Mouse (Mus musculus) cerebellum, adult 2 months (tissue): Measurements from ENCODE around the gene Slc18a2. TPM values are rescaled to one million over a fixed set of nuclear protein-coding genes. Genes with fewer than 3 reads are reported as not detected.

Experiments used
- DNase-seq, 2 experiments: peaks; one replicate each; pipeline ENCODE4 v3.0.0; 2021
- H3K27ac ChIP-seq: fragments of 200-500 bp; 2 replicates; pipeline ENCODE4 v1.5.1; 2012; ENCODE audit warnings: low read length, control low read depth, inconsistent platforms; ENCODE audit not compliant: insufficient read depth
- H3K27me3 ChIP-seq: fragments of 200-500 bp; 2 replicates; pipeline ENCODE4 v1.6.1; 2012; ENCODE audit warnings: inconsistent platforms, mild to moderate bottlenecking, low read length, moderate library complexity; ENCODE audit not compliant: control insufficient read depth, insufficient read depth
- H3K4me1 ChIP-seq: fragments of 200-500 bp; 2 replicates; pipeline ENCODE4 v1.6.1; 2011; ENCODE audit warnings: low read length; ENCODE audit not compliant: control insufficient read depth, insufficient read depth
- H3K4me3 ChIP-seq: fragments of 200-500 bp; replicated peaks from 2 replicates; pipeline ENCODE3; 2011; ENCODE audit warnings: mild to moderate bottlenecking, low read depth, low read length, control low read depth; ENCODE audit not compliant: insufficient read depth
- CTCF ChIP-seq: fragments of 200-500 bp; IDR thresholded peaks from 2 replicates; pipeline ENCODE4 v1.5.1; 2011; ENCODE audit warnings: low read depth, mild to moderate bottlenecking, control low read depth, low read length, moderate library complexity, borderline replicate concordance; ENCODE audit not compliant: insufficient read depth
- POLR2A ChIP-seq: fragments of 200-500 bp; IDR thresholded peaks from 2 replicates; pipeline ENCODE4 v1.6.1; 2011; ENCODE audit warnings: low read length, control low read depth, borderline replicate concordance; ENCODE audit not compliant: insufficient read depth
- WGBS: fragments of 180-500 bp; shearing (Covaris S2); methylation state at CpG from one replicate; pipeline ENCODE4 v1.1.7; 2018; 5-methylcytosine and 5-hydroxymethylcytosine counted together
- polyA plus RNA-seq: library from polyadenylated mRNA; depleted of rRNA; stranded (reverse); fragments of >200 nt; gene quantifications from 2 replicates; pipeline ENCODE4 v1.2.3, GENCODE M21; 2012; rRNA removed

Slc18a2 gene
- polyA plus RNA-seq: 5.1 and 5.2 TPM in 2 replicates

DNA sequence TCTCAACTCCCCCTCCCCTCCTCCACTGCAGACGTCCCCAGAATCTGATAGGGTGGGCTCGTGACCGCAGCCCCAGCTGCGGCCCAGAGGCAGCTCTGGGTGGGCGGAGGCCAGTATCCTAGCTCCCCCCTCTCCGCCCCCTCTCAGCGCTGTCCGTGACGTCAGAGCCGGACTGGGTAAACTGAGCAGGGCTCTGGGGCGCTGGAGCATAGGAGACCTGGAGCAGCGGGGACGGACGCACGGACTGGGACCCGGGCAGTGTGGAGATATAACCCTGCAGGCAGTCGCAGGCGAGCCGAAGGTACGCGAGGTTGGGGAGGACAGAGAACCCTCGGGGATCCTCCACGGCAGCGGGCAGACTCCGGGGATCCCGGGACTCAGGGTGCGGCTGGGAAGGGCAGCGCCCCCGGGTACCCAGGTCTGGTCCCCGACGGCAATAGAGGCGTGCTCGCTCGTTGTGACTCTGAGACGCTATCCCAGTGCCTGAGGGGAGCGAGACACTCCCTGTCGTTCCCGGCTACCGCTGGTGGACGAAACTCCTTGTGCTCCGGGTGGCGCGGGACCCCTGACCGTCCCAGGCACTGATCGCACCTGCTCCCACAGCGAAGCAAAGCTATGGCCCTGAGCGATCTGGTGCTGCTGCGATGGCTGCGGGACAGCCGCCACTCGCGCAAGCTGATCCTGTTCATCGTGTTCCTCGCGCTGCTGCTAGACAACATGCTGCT lies at the start of gene Slc18a2:
Gene Slc18a2 (plus strand): TSS at position 179 of the 725 bp plus-strand sequence.
- Histone ChIP-seq H3K27me3 (no peaks in the 10 kb centered on the region), H3K4me3 (no peak within 1 kb of the TSS), H3K27ac (no peak within 1 kb of the TSS), H3K4me1 (no peaks in the 10 kb centered on the region)
- TF ChIP-seq CTCF (no peak), POLR2A (no peak)
- DNase-seq: no peak
- 1% methylated on average over 55 of the region's 55 CpGs for WGBS

DNA sequence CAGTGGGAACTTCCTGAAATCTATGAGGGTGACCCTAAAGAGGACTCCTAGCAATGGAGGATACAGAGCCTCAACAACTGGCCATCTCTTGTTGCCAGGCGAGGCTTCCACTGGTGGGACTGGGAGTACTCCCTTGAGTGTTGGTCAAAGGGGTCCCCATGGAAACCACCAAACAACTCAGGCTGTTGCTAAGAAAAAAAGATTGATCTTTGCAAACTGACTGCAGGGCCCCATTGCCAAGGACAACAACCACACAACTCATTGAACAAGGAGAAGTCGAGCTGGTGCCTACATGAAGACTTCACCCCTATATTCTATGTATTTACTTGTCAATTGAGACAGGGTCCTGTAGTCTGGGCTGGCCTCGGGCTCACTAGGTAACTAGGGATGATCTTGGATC lies 43.8 kb upstream of the Slc18a2 start:
- Histone ChIP-seq H3K27ac (no peak overlapping the region), H3K27me3 (no peaks in the 10 kb centered on the region), H3K4me1 (no peaks in the 10 kb centered on the region), H3K4me3 (no peak overlapping the region)
- no peak for TF ChIP-seq CTCF
- no peak for TF ChIP-seq POLR2A
- no peak for DNase-seq
- 43% methylated on average over 3 of the region's 3 CpGs for WGBS

DNA sequence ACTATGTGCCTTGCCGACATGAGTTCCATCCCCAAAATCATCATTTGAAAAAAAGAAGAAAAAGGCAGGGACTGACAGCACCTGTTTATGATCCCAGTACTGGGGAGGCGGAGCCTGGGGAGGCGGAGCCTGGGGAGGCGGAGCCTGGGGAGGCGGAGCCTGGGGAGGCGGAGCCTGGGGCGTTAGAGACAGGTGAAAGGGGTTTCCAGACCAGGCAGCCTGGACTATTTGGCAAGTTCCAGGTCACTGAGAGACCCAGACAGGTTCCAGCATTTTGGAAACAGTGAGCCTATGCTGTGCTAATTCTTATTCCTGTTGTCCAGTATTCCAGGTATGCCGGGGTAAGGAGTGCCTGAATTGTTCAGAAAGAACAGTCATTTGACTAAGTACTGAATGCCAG lies 41.7 kb upstream of the Slc18a2 start, which contains the start of gene Kcnk18:
Gene Kcnk18 (plus strand): TSS at position 224 of the 400 bp plus-strand sequence.
- H3K4me3 ChIP-seq: no peak within 1 kb of the TSS
- no peak for DNase-seq
- WGBS: 92% methylated on average over 8 of the region's 8 CpGs
- H3K4me1 ChIP-seq: no peaks in the 10 kb centered on the region
- H3K27ac ChIP-seq: no peak within 1 kb of the TSS
- H3K27me3 ChIP-seq: no peaks in the 10 kb centered on the region
- TF ChIP-seq CTCF (no peak), POLR2A (no peak)

DNA sequence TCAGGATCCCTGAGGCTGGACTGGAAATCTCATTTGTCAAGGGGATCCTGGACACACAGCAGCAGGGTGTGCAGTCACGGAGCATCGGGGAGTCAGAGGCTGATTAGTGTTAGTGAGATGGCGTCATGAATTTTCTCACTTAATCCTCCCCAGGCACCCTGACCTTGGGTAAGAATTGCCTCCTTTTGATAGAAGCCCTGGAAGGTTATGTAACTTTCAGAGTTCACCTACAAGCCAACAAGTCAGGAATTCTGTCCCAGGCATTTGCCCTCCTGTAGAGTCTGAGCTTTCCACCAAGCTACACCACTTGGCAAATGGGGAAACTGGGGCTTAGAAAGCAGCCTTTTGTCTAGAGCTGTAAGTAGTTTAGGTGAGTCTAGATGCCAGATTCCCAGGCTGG lies 39.6 kb upstream of the Slc18a2 start:
- H3K4me3 ChIP-seq: no peak overlapping the region
- WGBS: 57% methylated on average over 3 of the region's 3 CpGs

DNA sequence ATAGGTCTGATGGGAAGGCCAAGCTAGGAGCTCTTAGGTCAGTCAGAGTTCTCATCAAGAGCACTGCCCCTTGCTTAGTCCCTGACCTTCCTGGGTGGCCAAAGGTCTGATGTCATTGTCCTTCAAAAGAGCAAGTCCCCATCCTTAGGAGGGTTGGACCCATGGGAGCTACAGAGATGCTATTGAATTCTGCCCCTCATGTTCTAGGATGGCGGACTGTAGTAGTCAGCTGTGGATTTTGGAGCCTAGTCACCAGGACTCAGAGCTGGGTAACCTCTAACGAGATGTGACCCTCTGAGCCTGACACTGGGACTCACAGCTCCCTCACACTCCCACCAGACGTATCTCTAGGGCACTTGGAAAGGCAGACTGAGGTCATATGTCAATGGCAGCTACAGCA lies 32.3 kb upstream of the Slc18a2 start:
- TF ChIP-seq POLR2A (no peak), CTCF (no peak)
- H3K4me1 ChIP-seq: no peaks in the 10 kb centered on the region; the same call in 1 of the 2 replicates
- H3K27ac ChIP-seq: no peak overlapping the region
- no peak overlapping the region for H3K4me3 ChIP-seq
- no peaks in the 10 kb centered on the region for H3K27me3 ChIP-seq
- WGBS: 74% methylated on average over 3 of the region's 3 CpGs
- no peak for DNase-seq

More for the DNA sequence above, 39.6 kb upstream of the Slc18a2 start:
- no peak for DNase-seq
- H3K27ac ChIP-seq: no peak overlapping the region
- H3K4me1 ChIP-seq: no peaks in the 10 kb centered on the region
- no peak for TF ChIP-seq POLR2A
- TF ChIP-seq CTCF: no peak
- H3K27me3 ChIP-seq: no peaks in the 10 kb centered on the region

DNA sequence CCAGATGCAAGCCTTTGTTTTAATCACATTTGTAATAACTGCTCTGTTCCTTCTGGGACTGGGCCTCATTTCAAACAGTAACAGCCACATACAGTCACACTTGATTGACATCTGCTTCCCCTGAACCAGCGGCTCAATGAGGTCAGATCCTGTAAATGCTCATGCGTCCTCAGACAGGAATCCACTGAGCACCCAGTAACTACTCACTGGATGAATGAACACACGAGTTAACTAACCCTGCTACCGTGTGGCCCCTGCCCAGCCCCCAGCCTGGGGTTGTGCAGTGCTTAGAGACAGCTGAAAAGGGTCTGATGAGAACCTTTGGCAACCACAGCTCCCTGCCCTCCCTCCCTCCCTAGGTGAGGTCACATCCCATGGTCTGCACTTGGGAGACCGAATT lies 27.9 kb upstream of the Slc18a2 start:
- WGBS: 58% methylated on average over 5 of the region's 5 CpGs
- no peak for DNase-seq
- H3K27ac ChIP-seq: no peak overlapping the region
- no peaks in the 10 kb centered on the region for H3K27me3 ChIP-seq
- no peak for TF ChIP-seq POLR2A
- no peak for TF ChIP-seq CTCF
- no peak overlapping the region for H3K4me3 ChIP-seq
- no peaks in the 10 kb centered on the region; the same call in 1 of the 2 replicates for H3K4me1 ChIP-seq

DNA sequence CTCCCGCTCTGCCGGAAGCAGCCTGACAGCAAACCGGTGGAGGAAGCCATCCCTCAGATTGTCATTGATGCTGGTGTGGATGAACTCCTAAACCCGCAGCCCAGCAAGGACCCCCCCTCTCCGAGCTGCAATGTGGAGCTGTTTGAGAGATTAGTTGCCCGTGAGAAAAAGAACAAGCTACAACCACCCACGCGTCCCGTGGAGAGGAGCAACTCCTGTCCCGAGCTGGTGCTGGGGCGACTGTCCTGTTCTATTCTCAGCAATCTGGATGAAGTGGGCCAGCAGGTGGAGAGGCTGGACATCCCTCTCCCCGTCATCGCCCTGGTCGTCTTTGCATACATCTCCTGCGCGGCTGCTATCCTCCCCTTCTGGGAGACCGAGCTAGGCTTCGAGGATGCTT lies 25.7 kb upstream of the Slc18a2 start:
- no peak overlapping the region for H3K27ac ChIP-seq
- no peak for DNase-seq
- no peaks in the 10 kb centered on the region for H3K27me3 ChIP-seq
- no peaks in the 10 kb centered on the region for H3K4me1 ChIP-seq
- no peak overlapping the region for H3K4me3 ChIP-seq
- no peak for TF ChIP-seq CTCF
- no peak for TF ChIP-seq POLR2A
- WGBS: 86% methylated on average over 18 of the region's 18 CpGs

DNA sequence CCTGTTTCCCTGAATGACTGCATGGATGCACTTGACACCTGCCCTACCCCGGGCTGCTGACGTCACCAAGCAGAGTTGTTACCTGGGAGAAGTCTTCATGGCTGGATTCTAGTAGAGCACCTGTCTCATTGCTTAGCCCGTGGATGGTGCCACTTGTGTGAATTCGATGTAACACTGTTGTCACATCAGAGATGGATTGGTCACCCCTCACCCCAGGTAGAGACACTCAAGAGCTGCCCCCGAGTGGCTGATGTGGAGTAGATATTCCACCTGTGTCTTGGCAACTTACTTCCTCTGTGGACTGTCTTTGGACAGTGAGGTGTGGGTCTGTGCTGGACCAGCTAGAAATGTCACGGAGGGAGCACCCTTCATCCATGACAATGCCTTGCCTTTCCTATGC lies 24.6 kb upstream of the Slc18a2 start:
- no peak for DNase-seq
- H3K4me3 ChIP-seq: no peak overlapping the region
- TF ChIP-seq CTCF (no peak), POLR2A (no peak)
- no peak overlapping the region for H3K27ac ChIP-seq
- WGBS: 71% methylated on average over 6 of the region's 6 CpGs
- no peaks in the 10 kb centered on the region for H3K4me1 ChIP-seq
- no peaks in the 10 kb centered on the region for H3K27me3 ChIP-seq

DNA sequence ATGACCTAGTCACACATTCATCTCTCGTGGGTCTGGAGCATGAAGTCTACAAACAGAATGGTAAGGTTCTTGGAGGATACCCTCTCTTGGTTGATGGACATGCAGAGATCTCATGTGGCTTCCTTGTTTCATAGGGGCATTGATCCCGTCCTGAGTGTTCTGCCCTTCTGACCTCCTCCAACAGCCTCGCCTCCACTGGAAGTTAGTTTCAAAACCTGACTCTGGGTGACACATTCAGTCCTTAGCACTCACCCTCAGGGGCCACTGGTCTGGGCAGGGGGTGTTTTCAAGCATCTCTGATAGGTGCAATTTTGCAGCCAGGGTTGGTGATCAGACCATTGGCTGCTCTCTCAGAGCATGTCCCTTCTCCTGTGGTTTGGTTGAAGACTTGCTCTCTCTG lies 22.1 kb upstream of the Slc18a2 start:
- TF ChIP-seq POLR2A (no peak), CTCF (no peak)
- Histone ChIP-seq H3K4me3 (no peak overlapping the region), H3K27me3 (no peaks in the 10 kb centered on the region), H3K4me1 (no peaks in the 10 kb centered on the region), H3K27ac (no peak overlapping the region)
- no peak for DNase-seq
- WGBS: 89% methylated on average over 3 of the region's 3 CpGs
